Mouse (Mus musculus) thymus, postnatal 36 days (tissue): ENCODE results near the gene Csrnp3.

Experiments
- DNase-seq, 2 experiments: peaks; one replicate each; pipeline ENCODE4 v3.0.0; 2022; ENCODE audit warnings: mixed read lengths in 2 of 2

Csrnp3 gene

GRCm38 (mm10) chr2:66024837-66025236 lies 179.3 kb downstream of the Csrnp3 start:
- no peak for DNase-seq

- no peak for DNase-seq
Observed at GRCm38 (mm10) chr2:66028812-66029211, 183.2 kb downstream of the Csrnp3 start.

GRCm38 (mm10) chr2:66034907-66035679 lies 189.5 kb downstream of the Csrnp3 start:
- DNase-seq = no peak

- no peak for DNase-seq
Observed at GRCm38 (mm10) chr2:66040611-66041010, 195.0 kb downstream of the Csrnp3 start.

- no peak for DNase-seq
Observed at GRCm38 (mm10) chr2:66041203-66041916, 195.8 kb downstream of the Csrnp3 start.

- no peak for DNase-seq
Observed at GRCm38 (mm10) chr2:66041917-66042419, 196.4 kb downstream of the Csrnp3 start.

- no peak for DNase-seq
Observed at GRCm38 (mm10) chr2:66043441-66044404, 198.2 kb downstream of the Csrnp3 start.

- no peak for DNase-seq
Observed at GRCm38 (mm10) chr2:66044405-66045089, 199.0 kb downstream of the Csrnp3 start.

- DNase-seq = no peak
Observed at GRCm38 (mm10) chr2:66063291-66063690, 217.7 kb downstream of the Csrnp3 start.

GRCm38 (mm10) chr2:66069454-66069853 lies 223.9 kb downstream of the Csrnp3 start:
- DNase-seq = no peak

- no peak for DNase-seq
Observed at GRCm38 (mm10) chr2:66080731-66081130, 235.2 kb downstream of the Csrnp3 start.
